Mouse (Mus musculus): ENCODE measurements around the gene Pacsin2. TPM values are rescaled to one million over a fixed set of nuclear protein-coding genes. Genes with fewer than 3 reads are reported as not detected.
A peak's percentile ranks its signal among the peaks of the same experiment; 100 is the strongest.
"Not testable (repeated sequence)": the region's sequence is repeated elsewhere in the genome, so short reads cannot be mapped to it uniquely, and the experiment has no call there.

Pacsin2 gene
- polyA plus RNA-seq (2012; ENCODE audit: insufficient read depth, insufficient read length, missing spikeins) = 42.5 and 50.0 TPM in 2 replicates

- peaks cover 4% of the 10 kb centered on the region; the same call in 1 of the 2 replicates for H3K4me1 ChIP-seq (ENCODE audit: control insufficient read depth, insufficient read depth, insufficient read length, low read length)
- peak within 1 kb of the TSS; percentile 60 for H3K27ac ChIP-seq (replicated peaks; ENCODE audit: low read depth, low read length)
- H3K4me3 ChIP-seq (ENCODE audit: insufficient read depth, low read depth, low read length) = peak within 1 kb of the TSS; percentile 79
Observed at GRCm38 (mm10) chr15:83464083-83464904, at the start of gene Pacsin2. Gene Pacsin2, minus strand, starts transcription at chr15:83464606.

- Histone ChIP-seq H3K4me1 (ENCODE audit: control insufficient read depth, insufficient read depth, insufficient read length, low read length) (no peaks in the 10 kb centered on the region), H3K27ac (replicated peaks; ENCODE audit: low read depth, low read length) (no peak overlapping the region), H3K4me3 (ENCODE audit: insufficient read depth, low read depth, low read length) (no peak overlapping the region)
Observed at GRCm38 (mm10) chr15:83512489-83513281, 48.3 kb upstream of the Pacsin2 start.

GRCm38 (mm10) chr15:83510805-83511405 lies 46.5 kb upstream of the Pacsin2 start, which contains the start of gene Ttll1:
Gene Ttll1, minus strand, starts transcription at chr15:83510893.
- peak within 1 kb of the TSS; percentile 68 for H3K4me3 ChIP-seq (ENCODE audit: insufficient read depth, low read depth, low read length)
- H3K27ac ChIP-seq (replicated peaks; ENCODE audit: low read depth, low read length) = no peak within 1 kb of the TSS
- H3K4me1 ChIP-seq (ENCODE audit: control insufficient read depth, insufficient read depth, insufficient read length, low read length) = no peaks in the 10 kb centered on the region

GRCm38 (mm10) chr15:83509950-83510804 lies 45.8 kb upstream of the Pacsin2 start:
- Histone ChIP-seq H3K4me1 (ENCODE audit: control insufficient read depth, insufficient read depth, insufficient read length, low read length) (no peaks in the 10 kb centered on the region), H3K27ac (replicated peaks; ENCODE audit: low read depth, low read length) (no peak overlapping the region), H3K4me3 (ENCODE audit: insufficient read depth, low read depth, low read length) (peak overlapping the region; percentile 68)

GRCm38 (mm10) chr15:83501483-83501882 lies 37.1 kb upstream of the Pacsin2 start:
- not testable (repeated sequence) for H3K27ac ChIP-seq (replicated peaks; ENCODE audit: low read depth, low read length); H3K4me3 ChIP-seq (ENCODE audit: insufficient read depth, low read depth, low read length); H3K4me1 ChIP-seq (ENCODE audit: control insufficient read depth, insufficient read depth, insufficient read length, low read length)

- no peak overlapping the region for H3K27ac ChIP-seq (replicated peaks; ENCODE audit: low read depth, low read length)
- H3K4me1 ChIP-seq (ENCODE audit: control insufficient read depth, insufficient read depth, insufficient read length, low read length) = no peaks in the 10 kb centered on the region
- H3K4me3 ChIP-seq (ENCODE audit: insufficient read depth, low read depth, low read length) = no peak overlapping the region
Observed at GRCm38 (mm10) chr15:83500352-83500751, 35.9 kb upstream of the Pacsin2 start.

GRCm38 (mm10) chr15:83499211-83499755 lies 34.9 kb upstream of the Pacsin2 start:
- H3K4me1 ChIP-seq (ENCODE audit: control insufficient read depth, insufficient read depth, insufficient read length, low read length) = no peaks in the 10 kb centered on the region
- H3K27ac ChIP-seq (replicated peaks; ENCODE audit: low read depth, low read length) = no peak overlapping the region
- H3K4me3 ChIP-seq (ENCODE audit: insufficient read depth, low read depth, low read length) = no peak overlapping the region

GRCm38 (mm10) chr15:83497299-83497698 lies 32.9 kb upstream of the Pacsin2 start:
- Histone ChIP-seq H3K4me1 (ENCODE audit: control insufficient read depth, insufficient read depth, insufficient read length, low read length) (no peaks in the 10 kb centered on the region), H3K27ac (replicated peaks; ENCODE audit: low read depth, low read length) (no peak overlapping the region), H3K4me3 (ENCODE audit: insufficient read depth, low read depth, low read length) (no peak overlapping the region)

GRCm38 (mm10) chr15:83495787-83496367 lies 31.5 kb upstream of the Pacsin2 start:
- Histone ChIP-seq H3K4me1 (ENCODE audit: control insufficient read depth, insufficient read depth, insufficient read length, low read length) (no peaks in the 10 kb centered on the region), H3K27ac (replicated peaks; ENCODE audit: low read depth, low read length) (no peak overlapping the region), H3K4me3 (ENCODE audit: insufficient read depth, low read depth, low read length) (no peak overlapping the region)

GRCm38 (mm10) chr15:83495195-83495594 lies 30.8 kb upstream of the Pacsin2 start:
- H3K27ac ChIP-seq (replicated peaks; ENCODE audit: low read depth, low read length) = no peak overlapping the region

GRCm38 (mm10) chr15:83494572-83494920 lies 30.1 kb upstream of the Pacsin2 start:
- Histone ChIP-seq H3K4me1 (ENCODE audit: control insufficient read depth, insufficient read depth, insufficient read length, low read length) (no peaks in the 10 kb centered on the region), H3K4me3 (ENCODE audit: insufficient read depth, low read depth, low read length) (no peak overlapping the region), H3K27ac (replicated peaks; ENCODE audit: low read depth, low read length) (no peak overlapping the region)

More at GRCm38 (mm10) chr15:83495195-83495594, 30.8 kb upstream of the Pacsin2 start:
- Histone ChIP-seq H3K4me3 (ENCODE audit: insufficient read depth, low read depth, low read length) (no peak overlapping the region), H3K4me1 (ENCODE audit: control insufficient read depth, insufficient read depth, insufficient read length, low read length) (no peaks in the 10 kb centered on the region)

GRCm38 (mm10) chr15:83493856-83494571 lies 29.6 kb upstream of the Pacsin2 start:
- no peak overlapping the region for H3K4me3 ChIP-seq (ENCODE audit: insufficient read depth, low read depth, low read length)
- no peak overlapping the region for H3K27ac ChIP-seq (replicated peaks; ENCODE audit: low read depth, low read length)
- no peaks in the 10 kb centered on the region for H3K4me1 ChIP-seq (ENCODE audit: control insufficient read depth, insufficient read depth, insufficient read length, low read length)

- Histone ChIP-seq H3K27ac (replicated peaks; ENCODE audit: low read depth, low read length) (no peak overlapping the region), H3K4me1 (ENCODE audit: control insufficient read depth, insufficient read depth, insufficient read length, low read length) (peaks cover 3% of the 10 kb centered on the region; the same call in 1 of the 2 replicates), H3K4me3 (ENCODE audit: insufficient read depth, low read depth, low read length) (no peak overlapping the region)
Observed at GRCm38 (mm10) chr15:83491891-83492290, 27.5 kb upstream of the Pacsin2 start.

All from brown adipose tissue, adult 24 weeks (tissue).